Mouse (Mus musculus) cerebellum, adult (tissue): ENCODE measurements around the gene Adal.
"Not testable (repeated sequence)": the region's sequence is repeated elsewhere in the genome, so short reads cannot be mapped to it uniquely, and the experiment has no call there.

Experiments used
- ATAC-seq: cut with Nextera tagmentation; 2 replicates; pipeline ENCODE4 v1.9.2; 2017; ENCODE audit warnings: mild to moderate bottlenecking, moderate library complexity, mixed read lengths; ENCODE audit not compliant: insufficient number of reproducible peaks, low FRiP score, low TSS enrichment

Adal gene

DNA sequence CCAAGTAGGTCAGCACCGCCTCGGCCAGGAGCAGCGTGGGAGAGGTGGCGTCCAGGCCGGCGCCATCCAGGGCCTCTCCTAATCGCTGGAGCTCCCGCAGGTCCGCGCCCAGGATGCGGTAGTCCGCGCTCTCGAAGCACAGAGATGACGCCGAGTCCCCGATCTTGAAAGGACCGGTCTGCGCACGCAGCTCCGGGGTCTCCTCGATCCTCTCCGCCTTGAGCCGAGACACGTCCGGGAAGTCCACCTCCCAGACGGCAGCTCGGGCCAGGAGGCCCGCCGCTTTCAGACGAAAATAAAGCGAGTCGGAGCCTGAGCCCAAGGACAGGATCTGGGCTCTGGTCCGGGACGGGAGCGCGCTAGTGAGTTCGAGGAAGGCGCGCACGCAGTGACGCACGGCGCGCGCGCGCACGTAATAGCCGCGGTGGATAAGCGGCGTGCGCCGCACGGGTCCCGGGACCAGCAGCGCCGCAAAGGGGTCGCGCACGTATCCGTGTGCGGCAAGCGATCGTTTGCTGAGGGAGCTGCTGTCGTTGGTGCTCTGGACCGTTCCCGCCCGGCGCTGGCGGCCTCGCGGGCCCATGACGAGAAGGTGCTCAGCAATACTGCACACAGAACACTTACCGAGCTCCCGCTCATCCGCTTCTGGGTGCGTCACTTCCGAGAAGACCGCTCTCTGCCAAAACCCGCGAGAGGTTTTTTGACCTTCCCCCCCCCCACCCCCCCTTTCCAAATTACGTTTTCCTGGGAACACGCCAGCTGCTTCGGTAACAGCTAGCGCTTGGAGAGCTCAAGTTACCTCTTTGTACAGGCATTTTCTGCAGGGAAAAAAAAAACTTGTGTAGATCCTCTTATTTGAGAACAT, at the start of gene Adal, which contains the start of gene Lcmt2:
Gene Adal (plus strand): TSS at position 411 of the 865 bp plus-strand sequence.
Gene Lcmt2 (minus strand): TSS at position 636 of the 865 bp plus-strand sequence.
- peak; percentile 89 for ATAC-seq

- peak; percentile 79 for ATAC-seq
Observed at GRCm38 (mm10) chr2:121102051-121102450, 38.2 kb upstream of the Adal start.

- no peak for ATAC-seq
Observed at GRCm38 (mm10) chr2:121105940-121106339, 34.3 kb upstream of the Adal start.

DNA sequence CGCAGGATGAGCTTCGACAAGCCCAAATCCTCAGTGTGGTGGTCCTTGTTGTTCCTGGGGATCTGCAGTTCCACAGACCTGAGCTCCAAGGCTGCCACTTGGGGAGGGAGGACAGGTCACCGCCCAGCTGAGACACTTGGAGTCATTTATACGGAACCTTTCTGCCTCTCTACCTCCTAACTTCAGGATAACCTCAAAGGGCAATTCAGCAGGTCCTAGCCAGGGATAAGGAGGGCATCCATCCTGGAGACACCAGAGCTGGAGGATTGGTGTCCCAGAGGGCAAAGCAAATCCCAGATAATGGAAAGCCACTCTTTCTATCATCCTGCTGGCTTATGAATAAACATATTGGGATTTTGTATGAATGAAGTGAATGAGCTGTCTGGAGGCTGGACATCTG, 30.5 kb upstream of the Adal start, which contains the start of gene Tgm7:
Gene Tgm7 (minus strand): TSS at position 101 of the 400 bp plus-strand sequence.
- ATAC-seq: no peak

DNA sequence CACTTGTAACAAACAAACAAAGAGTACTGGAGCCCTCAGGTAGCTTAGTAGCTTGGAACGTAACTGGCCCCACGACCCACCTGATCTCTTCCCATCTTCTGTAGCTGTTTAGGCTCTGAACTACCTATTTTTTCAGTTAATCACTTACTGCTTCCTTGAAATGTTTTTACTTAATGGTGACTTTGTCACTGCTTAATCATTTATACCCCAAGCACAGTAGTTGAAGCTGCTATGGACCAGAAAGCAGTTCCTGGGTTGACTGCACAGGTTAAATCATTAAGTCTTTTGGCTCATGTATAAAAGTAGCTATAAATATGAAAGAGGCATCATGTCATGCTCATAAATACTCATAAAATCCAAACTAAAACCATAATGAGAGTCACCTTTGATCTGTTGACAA, 24.8 kb upstream of the Adal start:
- no peak for ATAC-seq

DNA sequence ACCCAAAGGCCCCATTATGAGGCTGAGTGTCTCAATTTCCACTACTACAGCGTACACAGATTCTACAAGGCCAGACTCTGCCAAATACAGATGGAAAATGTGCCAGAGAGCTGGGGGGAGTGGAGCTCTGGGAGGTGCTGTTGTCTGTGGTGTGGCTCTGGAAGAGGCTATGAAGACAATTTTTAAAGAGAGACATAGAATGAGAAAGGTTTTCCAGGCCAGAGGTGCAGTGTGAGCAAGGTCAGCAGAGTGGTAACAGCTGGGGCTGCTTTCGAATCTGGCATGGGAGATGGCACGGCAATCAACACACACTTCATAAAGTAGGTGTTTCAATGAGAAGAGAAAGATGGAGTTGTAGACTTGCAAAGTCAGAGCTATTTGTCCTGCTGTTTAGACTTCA, 21.0 kb upstream of the Adal start:
- no peak for ATAC-seq

DNA sequence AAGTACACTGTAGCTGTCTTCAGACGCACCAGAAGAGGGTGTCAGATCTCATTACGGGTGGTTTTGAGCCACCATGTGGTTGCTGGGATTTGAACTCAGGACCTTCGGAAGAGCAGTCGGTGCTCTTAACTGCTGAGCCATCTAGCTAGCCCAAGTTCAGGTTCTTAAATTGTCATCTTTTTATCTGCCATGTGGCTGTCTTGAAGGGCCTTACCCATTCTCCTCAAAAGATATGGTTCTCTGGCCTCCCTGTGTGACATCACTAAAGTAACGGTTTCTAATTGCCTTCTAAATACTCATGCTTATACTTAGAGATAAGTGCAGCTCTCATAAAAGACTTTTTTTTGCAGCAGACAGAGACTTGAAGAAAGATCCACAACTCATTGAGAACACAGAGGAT, 13.9 kb upstream of the Adal start:
- ATAC-seq: not testable (repeated sequence)

GRCm38 (mm10) chr2:121127536-121127935, 12.7 kb upstream of the Adal start:
- ATAC-seq: no peak

- no peak for ATAC-seq
Observed at GRCm38 (mm10) chr2:121128865-121129620, 11.2 kb upstream of the Adal start.

DNA sequence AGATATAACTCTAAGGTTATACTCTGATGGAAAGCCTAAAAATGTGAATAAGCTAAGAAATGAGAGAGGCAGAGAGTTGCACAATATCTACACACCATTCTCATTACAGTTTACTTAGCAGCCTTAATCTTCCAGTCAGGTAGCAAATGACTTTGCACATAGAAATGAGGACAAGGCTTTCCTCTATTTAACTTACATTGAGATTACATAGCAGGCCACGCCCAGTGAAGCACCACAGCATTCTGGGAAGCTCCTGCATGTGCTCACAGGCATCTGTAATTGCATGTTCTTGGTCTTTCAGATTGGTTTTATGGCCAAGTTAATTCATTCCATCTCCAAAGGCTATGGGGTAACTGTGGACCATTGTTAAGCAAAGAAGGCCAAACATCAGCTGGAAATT, 7.4 kb upstream of the Adal start:
- ATAC-seq: no peak

- ATAC-seq: no peak
Observed at GRCm38 (mm10) chr2:121137371-121137770, 2.9 kb upstream of the Adal start.

- ATAC-seq: peak; percentile 18
Observed at GRCm38 (mm10) chr2:121139266-121140017, 786 bp upstream of the Adal start.

DNA sequence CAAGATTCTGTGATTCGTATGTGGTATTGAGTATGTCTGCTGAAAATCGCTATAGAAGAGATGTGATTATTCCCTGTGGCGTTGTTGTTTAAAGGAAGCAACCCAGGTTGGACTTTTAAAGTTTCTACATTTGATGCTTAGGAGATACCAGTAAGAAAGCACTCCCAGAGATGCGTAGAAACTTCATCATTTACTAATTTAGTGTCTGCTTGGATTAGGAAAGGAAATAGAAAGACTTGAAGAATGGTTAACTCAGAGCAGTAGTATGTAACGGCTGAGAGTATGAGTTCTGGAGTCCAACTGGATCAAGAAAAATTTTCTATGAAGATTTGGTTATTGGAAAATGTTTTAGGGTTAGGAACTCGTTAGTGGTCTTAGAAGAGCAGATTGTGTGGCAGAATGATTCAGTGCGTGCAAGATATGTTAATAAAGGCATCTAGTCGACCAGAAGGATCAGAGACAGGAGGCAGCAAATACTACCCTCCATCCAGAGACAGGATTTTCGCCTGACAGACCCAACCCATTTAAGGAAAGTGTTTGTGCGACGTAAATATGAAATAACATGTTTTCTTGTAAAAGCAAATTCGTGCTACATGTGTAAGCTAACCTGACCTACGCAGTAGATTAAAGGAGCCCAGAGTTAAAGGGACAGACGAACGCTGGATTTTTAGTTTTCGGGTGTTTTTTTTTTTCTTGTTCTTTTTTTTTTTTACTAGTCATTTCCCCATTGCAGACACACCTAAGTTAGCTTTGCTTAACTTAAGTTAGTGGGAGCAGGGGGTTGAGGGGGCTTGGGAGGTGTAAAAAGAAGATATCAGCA, 1.2 kb downstream of the Adal start:
- ATAC-seq: no peak

- no peak for ATAC-seq
Observed at GRCm38 (mm10) chr2:121142415-121142814, 2.2 kb downstream of the Adal start.

GRCm38 (mm10) chr2:121149679-121150078, 9.5 kb downstream of the Adal start:
- ATAC-seq: no peak

GRCm38 (mm10) chr2:121153100-121153499, 12.9 kb downstream of the Adal start:
- ATAC-seq: no peak

DNA sequence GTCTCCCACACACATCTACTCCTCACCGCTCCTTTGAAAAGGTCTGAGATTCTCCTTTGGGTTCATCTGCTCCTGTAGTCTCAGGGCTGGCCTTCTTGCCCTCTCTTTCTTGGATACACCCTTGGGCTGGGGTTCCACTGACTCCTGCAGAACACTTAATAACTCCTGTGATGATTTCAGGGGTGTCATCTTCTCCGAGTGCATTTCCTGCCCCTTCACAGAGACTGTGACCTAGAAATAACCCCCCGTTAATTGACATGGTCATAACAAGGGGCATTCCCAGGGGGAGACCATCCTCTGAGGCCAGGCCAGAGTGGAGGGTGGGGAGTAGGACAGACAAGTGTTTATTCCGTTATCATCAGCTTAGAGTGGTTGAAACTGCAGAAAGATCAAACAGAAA, 28.9 kb downstream of the Adal start:
- no peak for ATAC-seq

GRCm38 (mm10) chr2:121169902-121170301, 29.7 kb downstream of the Adal start:
- no peak for ATAC-seq

GRCm38 (mm10) chr2:121170481-121170971, 30.3 kb downstream of the Adal start, which contains the start of gene Tubgcp4:
TSS of gene Tubgcp4 (plus strand) at chr2:121170654.
- peak; percentile 38; the same call in 1 of the 2 replicates for ATAC-seq
